Mouse (Mus musculus) limb, embryonic 15.5 days (tissue): ENCODE measurements around the gene Tead4. TPM values are rescaled to one million over a fixed set of nuclear protein-coding genes. Genes with fewer than 3 reads are reported as not detected.

Experiments
- ATAC-seq: fragments of 200-750 bp; cut with Nextera tagmentation; 2 replicates; pipeline ENCODE4 v1.8.0; 2017; ENCODE audit warnings: low read depth, moderate TSS enrichment; ENCODE audit not compliant: insufficient number of reproducible peaks, low FRiP score, low TSS enrichment
- H3K27ac ChIP-seq: fragments of 300-500 bp; sonication (generic); 2 replicates; pipeline ENCODE4 v1.5.1; 2015; ENCODE audit warnings: moderate library complexity, mild to moderate bottlenecking, inconsistent platforms
- H3K27me3 ChIP-seq: fragments of 300-500 bp; sonication (generic); 2 replicates; pipeline ENCODE4 v1.6.1; 2015; ENCODE audit warnings: inconsistent platforms
- H3K36me3 ChIP-seq: fragments of 300-500 bp; sonication (generic); 2 replicates; pipeline ENCODE4 v1.6.1; 2015; ENCODE audit warnings: inconsistent platforms
- H3K4me1 ChIP-seq: fragments of 300-500 bp; sonication (generic); 2 replicates; pipeline ENCODE4 v1.6.1; 2015; ENCODE audit warnings: inconsistent platforms
- H3K4me2 ChIP-seq: fragments of 300-500 bp; sonication (generic); 2 replicates; pipeline ENCODE4 v1.6.1; 2015; ENCODE audit warnings: mild to moderate bottlenecking, inconsistent platforms
- H3K4me3 ChIP-seq: fragments of 300-500 bp; sonication (generic); 2 replicates; pipeline ENCODE4 v1.5.1; 2015; ENCODE audit warnings: mild to moderate bottlenecking, inconsistent platforms
- H3K9ac ChIP-seq: fragments of 300-500 bp; sonication (generic); 2 replicates; pipeline ENCODE4 v1.6.1; 2015; ENCODE audit warnings: inconsistent platforms
- H3K9me3 ChIP-seq: fragments of 300-500 bp; sonication (generic); 2 replicates; pipeline ENCODE4 v1.6.1; 2016; ENCODE audit warnings: inconsistent platforms
- WGBS: fragments of 180-500 bp; shearing (Covaris S2); methylation state at CpG from one replicate; pipeline ENCODE4 v1.1.7; 2015; 5-methylcytosine and 5-hydroxymethylcytosine counted together
- polyA plus RNA-seq: library from polyadenylated mRNA; unstranded; fragments of >200 nt; fragmentation: Nextera tagmentation; extraction: Ambion mirVana; gene quantifications from 2 replicates; pipeline ENCODE4 v1.2.1, GENCODE M21; 2015

Tead4 gene
- 4.9 and 8.9 TPM in 2 replicates for polyA plus RNA-seq

- WGBS = under 1% methylated on average over 77 of the region's 81 CpGs
- Histone ChIP-seq H3K4me2 (peak within 1 kb of the TSS; percentile 98), H3K9me3 (no peaks in the 10 kb centered on the region), H3K27me3 (peaks cover 31% of the 10 kb centered on the region), H3K9ac (peak within 1 kb of the TSS; percentile 44), H3K4me1 (peaks cover 37% of the 10 kb centered on the region), H3K36me3 (no peaks in the 10 kb centered on the region), H3K4me3 (peak within 1 kb of the TSS; percentile 70), H3K27ac (peak within 1 kb of the TSS; percentile 39)
- ATAC-seq = peak; percentile 78
These were observed at the start of gene Tead4 for GRCm38 (mm10) chr6:128300134-128301001. Gene Tead4, minus strand, starts transcription at chr6:128300823.

- WGBS = 59% methylated on average over 7 of the region's 7 CpGs
- H3K27ac ChIP-seq = 0 out of 2 replicates have a peak overlapping the region, but pooled peaks have one; percentile 2
- peaks cover 24% of the 10 kb centered on the region for H3K4me1 ChIP-seq
- H3K27me3 ChIP-seq = no peaks in the 10 kb centered on the region
- no peak for ATAC-seq
- no peaks in the 10 kb centered on the region for H3K9me3 ChIP-seq
- H3K4me2 ChIP-seq = no peak overlapping the region
- H3K4me3 ChIP-seq = no peak overlapping the region
- H3K36me3 ChIP-seq = peaks cover 8% of the 10 kb centered on the region
- no peak overlapping the region for H3K9ac ChIP-seq
These were observed 49.1 kb upstream of the Tead4 start for GRCm38 (mm10) chr6:128349711-128350110.

GRCm38 (mm10) chr6:128346782-128347181, 46.2 kb upstream of the Tead4 start:
- Histone ChIP-seq H3K9ac (no peak overlapping the region), H3K4me1 (peaks cover 19% of the 10 kb centered on the region; the same call in 1 of the 2 replicates), H3K9me3 (no peaks in the 10 kb centered on the region), H3K4me3 (no peak overlapping the region), H3K36me3 (peaks cover 19% of the 10 kb centered on the region), H3K4me2 (no peak overlapping the region), H3K27ac (peak overlapping the region; percentile 35; the same call in 1 of the 2 replicates), H3K27me3 (no peaks in the 10 kb centered on the region)
- 63% methylated on average over 6 of the region's 6 CpGs for WGBS
- no peak for ATAC-seq

- Histone ChIP-seq H3K4me1 (peaks cover 19% of the 10 kb centered on the region; the same call in 1 of the 2 replicates), H3K27me3 (no peaks in the 10 kb centered on the region), H3K27ac (no peak overlapping the region), H3K4me3 (no peak overlapping the region), H3K9ac (no peak overlapping the region), H3K9me3 (no peaks in the 10 kb centered on the region), H3K36me3 (peaks cover 15% of the 10 kb centered on the region), H3K4me2 (no peak overlapping the region)
- WGBS = 83% methylated on average over 10 of the region's 10 CpGs
- no peak for ATAC-seq
These were observed 45.0 kb upstream of the Tead4 start for GRCm38 (mm10) chr6:128345623-128346022.

- Histone ChIP-seq H3K4me1 (peaks cover 15% of the 10 kb centered on the region), H3K27ac (peak overlapping the region; percentile 55; the same call in 1 of the 2 replicates), H3K9me3 (no peaks in the 10 kb centered on the region), H3K4me3 (no peak overlapping the region), H3K36me3 (peaks cover 11% of the 10 kb centered on the region), H3K9ac (no peak overlapping the region), H3K4me2 (no peak overlapping the region), H3K27me3 (no peaks in the 10 kb centered on the region)
- peak; percentile 49; the same call in 1 of the 2 replicates for ATAC-seq
- WGBS = 79% methylated on average over 11 of the region's 11 CpGs
These were observed 41.5 kb upstream of the Tead4 start for GRCm38 (mm10) chr6:128341956-128342723.

- Histone ChIP-seq H3K27ac (peak overlapping the region; percentile 5; the same call in 1 of the 2 replicates), H3K36me3 (peaks cover 28% of the 10 kb centered on the region)
- ATAC-seq = peak; percentile 21; the same call in 1 of the 2 replicates
These were observed 38.3 kb upstream of the Tead4 start for GRCm38 (mm10) chr6:128338876-128339275.

GRCm38 (mm10) chr6:128337467-128337866, 36.8 kb upstream of the Tead4 start:
- no peak overlapping the region for H3K4me2 ChIP-seq
- no peak overlapping the region for H3K9ac ChIP-seq
- no peaks in the 10 kb centered on the region for H3K27me3 ChIP-seq
- H3K36me3 ChIP-seq = peaks cover 33% of the 10 kb centered on the region
- no peaks in the 10 kb centered on the region for H3K9me3 ChIP-seq
- ATAC-seq = no peak
- H3K4me3 ChIP-seq = no peak overlapping the region
- WGBS = 74% methylated on average over 7 of the region's 7 CpGs
- peaks cover 14% of the 10 kb centered on the region for H3K4me1 ChIP-seq
- H3K27ac ChIP-seq = no peak overlapping the region

More at GRCm38 (mm10) chr6:128338876-128339275, 38.3 kb upstream of the Tead4 start:
- Histone ChIP-seq H3K9ac (no peak overlapping the region), H3K4me3 (no peak overlapping the region), H3K4me1 (peaks cover 15% of the 10 kb centered on the region), H3K9me3 (no peaks in the 10 kb centered on the region), H3K27me3 (no peaks in the 10 kb centered on the region), H3K4me2 (no peak overlapping the region)
- WGBS = 25% methylated on average over 5 of the region's 5 CpGs

GRCm38 (mm10) chr6:128334397-128335124, 33.9 kb upstream of the Tead4 start:
- WGBS = 25% methylated on average over 12 of the region's 12 CpGs
- Histone ChIP-seq H3K27ac (no peak overlapping the region), H3K36me3 (peaks cover 50% of the 10 kb centered on the region), H3K4me1 (peaks cover 9% of the 10 kb centered on the region), H3K27me3 (no peaks in the 10 kb centered on the region), H3K4me2 (no peak overlapping the region), H3K9me3 (no peaks in the 10 kb centered on the region), H3K9ac (no peak overlapping the region), H3K4me3 (no peak overlapping the region)
- ATAC-seq = no peak

- no peak overlapping the region for H3K9ac ChIP-seq
- peaks cover 24% of the 10 kb centered on the region for H3K36me3 ChIP-seq
- 5% methylated on average over 4 of the region's 4 CpGs for WGBS
- no peaks in the 10 kb centered on the region for H3K27me3 ChIP-seq
- no peak overlapping the region for H3K4me3 ChIP-seq
- no peak for ATAC-seq
- no peaks in the 10 kb centered on the region for H3K9me3 ChIP-seq
- no peak overlapping the region for H3K27ac ChIP-seq
- no peaks in the 10 kb centered on the region for H3K4me1 ChIP-seq
- no peak overlapping the region for H3K4me2 ChIP-seq
These were observed 17.7 kb upstream of the Tead4 start for GRCm38 (mm10) chr6:128318317-128318716.

GRCm38 (mm10) chr6:128315597-128315996, 15.0 kb upstream of the Tead4 start:
- Histone ChIP-seq H3K4me3 (no peak overlapping the region), H3K36me3 (no peaks in the 10 kb centered on the region), H3K27me3 (no peaks in the 10 kb centered on the region), H3K9me3 (no peaks in the 10 kb centered on the region), H3K4me1 (no peaks in the 10 kb centered on the region), H3K27ac (no peak overlapping the region), H3K4me2 (no peak overlapping the region), H3K9ac (no peak overlapping the region)
- no peak for ATAC-seq
- 78% methylated on average over 7 of the region's 8 CpGs for WGBS

- ATAC-seq = no peak
- no peak overlapping the region for H3K4me2 ChIP-seq
- 80% methylated on average over 6 of the region's 6 CpGs for WGBS
- no peaks in the 10 kb centered on the region for H3K4me1 ChIP-seq
- no peaks in the 10 kb centered on the region for H3K27me3 ChIP-seq
- no peak overlapping the region for H3K9ac ChIP-seq
- H3K27ac ChIP-seq = no peak overlapping the region
- H3K9me3 ChIP-seq = no peaks in the 10 kb centered on the region
- H3K36me3 ChIP-seq = no peaks in the 10 kb centered on the region
- no peak overlapping the region for H3K4me3 ChIP-seq
These were observed 14.2 kb upstream of the Tead4 start for GRCm38 (mm10) chr6:128314796-128315195.
